Mouse (Mus musculus) hindbrain, embryonic 10.5 days (tissue): ENCODE measurements around the gene Ankrd13a. TPM values are rescaled to one million over a fixed set of nuclear protein-coding genes. Genes with fewer than 3 reads are reported as not detected.

ENCODE experiments used
- polyA plus RNA-seq: library from polyadenylated mRNA; unstranded; fragments of >200 nt; fragmentation: Nextera tagmentation; extraction: Ambion mirVana; gene quantifications from 2 replicates; pipeline ENCODE4 v1.2.1, GENCODE M21; 2016

Gene Ankrd13a
- polyA plus RNA-seq, 1 experiment from 2014 or later: 74.1 TPM

Other genes starting within 250 kb of the Ankrd13a start
- 3.9 and 6.5 TPM in 2 replicates for gene Fam222a, start 206.7 kb upstream of the Ankrd13a start, polyA plus RNA-seq
- 0.60 and 0.64 TPM in 2 replicates for gene Trpv4, start 116.3 kb upstream of the Ankrd13a start, polyA plus RNA-seq
- 80.4 and 90.3 TPM in 2 replicates for gene Gltp, start 83.7 kb upstream of the Ankrd13a start, polyA plus RNA-seq
- gene Tchp, start 66.9 kb upstream of the Ankrd13a start, polyA plus RNA-seq: 17.9 and 20.8 TPM in 2 replicates
- 39.3 and 39.7 TPM in 2 replicates for gene Git2, start 840 bp downstream of the Ankrd13a start, polyA plus RNA-seq
- gene 1500011B03Rik, start 48.8 kb downstream of the Ankrd13a start, polyA plus RNA-seq: 126 and 159 TPM in 2 replicates
- gene 4930519G04Rik, start 79.0 kb downstream of the Ankrd13a start, polyA plus RNA-seq: not detected in 2 replicates
- 0.26 and 0.33 TPM in 2 replicates for gene Gm9936, start 84.0 kb downstream of the Ankrd13a start, polyA plus RNA-seq
- 0.70 and 1.2 TPM in 2 replicates for gene Oasl2, start 122.3 kb downstream of the Ankrd13a start, polyA plus RNA-seq
- not detected in 2 replicates for gene Oasl1, start 148.6 kb downstream of the Ankrd13a start, polyA plus RNA-seq
- 49.0 and 49.9 TPM in 2 replicates for gene 2210016L21Rik, start 167.5 kb downstream of the Ankrd13a start, polyA plus RNA-seq
- gene Hnf1a, start 196.4 kb downstream of the Ankrd13a start, polyA plus RNA-seq: 0.05 TPM in 1 of 2 replicates, not detected in the other
- 11.2 TPM in 2 replicates for gene Sppl3, start 236.5 kb downstream of the Ankrd13a start, polyA plus RNA-seq